Comparison of ENCODE assay signal across 25 mouse cellular contexts in the genomic region with DNA sequence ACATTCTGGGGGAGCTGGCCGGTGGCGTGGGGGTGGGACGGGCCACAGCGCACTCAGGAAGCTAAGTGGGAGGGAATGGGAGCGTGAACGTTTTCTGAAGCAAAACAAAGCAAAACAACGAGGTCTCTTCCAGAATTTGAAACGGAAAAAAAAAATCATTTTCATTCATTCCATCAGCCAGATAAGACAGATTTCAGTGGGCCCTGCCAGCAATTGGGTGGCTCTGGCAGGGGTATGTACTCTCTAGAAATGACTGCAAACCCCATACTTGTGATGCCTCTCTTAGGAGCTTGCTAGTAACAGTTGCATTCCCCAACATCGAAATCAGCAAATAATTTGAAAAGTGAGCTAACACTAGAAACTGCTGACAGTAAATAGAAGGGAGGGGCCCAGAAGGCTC.
DNase-seq lines count a peak whose midpoint lies in the region; ATAC-seq lines count a peak whose summit lies in the region.
"Had no signal": no experiment of that assay in that cellular context is flagged by ENCODE, and none has a peak within 500 bp of the region (broad histone marks: within the 10 kb centered on the region; RNA-seq: fewer than 3 reads in every experiment).

No protein-coding gene starts in this region.

- H3K36me3 ChIP-seq in forebrain, embryonic 13.5 days (ENCODE audit: poor library complexity, severe bottlenecking) = peaks cover 54% of the 10 kb centered on the region
- peaks cover 88% of the 10 kb centered on the region for H3K36me3 ChIP-seq in forebrain, embryonic 10.5 days (replicated peaks)
- peaks cover 37% of the 10 kb centered on the region for H3K36me3 ChIP-seq in hindbrain, embryonic 12.5 days
- H3K36me3 ChIP-seq in hindbrain, embryonic 10.5 days = peaks cover 90% of the 10 kb centered on the region
- 0 out of 2 replicates have a peak, but pooled peaks cover 4% of the 10 kb centered on the region for H3K36me3 ChIP-seq in lung, embryonic 16.5 days (ENCODE audit: control insufficient read depth, insufficient read depth, low read length)
- no peaks in the 10 kb centered on the region for H3K36me3 ChIP-seq in forebrain, embryonic 15.5 days
- H3K36me3 ChIP-seq: stomach, embryonic 15.5 days had no signal

- H3K9ac ChIP-seq in forebrain, embryonic 13.5 days = no peak overlapping the region
- H3K9ac ChIP-seq in hindbrain, embryonic 12.5 days = no peak overlapping the region
- no peak overlapping the region for H3K9ac ChIP-seq in lung, embryonic 16.5 days (ENCODE audit: low read length)
- H3K9ac ChIP-seq in forebrain, embryonic 15.5 days (replicated peaks) = no peak overlapping the region
- H3K9ac ChIP-seq: embryonic facial prominence, embryonic 13.5 days; liver, embryonic 13.5 days; lung, embryonic 14.5 days; stomach, embryonic 15.5 days had no signal

- H3K9me3 ChIP-seq in forebrain, embryonic 13.5 days (replicated peaks) = no peaks in the 10 kb centered on the region
- no peaks in the 10 kb centered on the region for H3K9me3 ChIP-seq in forebrain, embryonic 10.5 days
- no peaks in the 10 kb centered on the region for H3K9me3 ChIP-seq in hindbrain, embryonic 12.5 days (replicated peaks)
- no peaks in the 10 kb centered on the region for H3K9me3 ChIP-seq in hindbrain, embryonic 10.5 days
- H3K9me3 ChIP-seq in lung, embryonic 16.5 days (ENCODE audit: control insufficient read depth, low read length) = no peaks in the 10 kb centered on the region
- H3K9me3 ChIP-seq in forebrain, embryonic 15.5 days = no peaks in the 10 kb centered on the region
- H3K9me3 ChIP-seq: embryonic facial prominence, embryonic 13.5 days; liver, embryonic 13.5 days; megakaryocyte, embryonic 14.5 days; stomach, embryonic 15.5 days had no signal

- H3K4me3 ChIP-seq in forebrain, embryonic 13.5 days = no peak overlapping the region
- H3K4me3 ChIP-seq in forebrain, embryonic 10.5 days = no peak overlapping the region
- no peak overlapping the region for H3K4me3 ChIP-seq in hindbrain, embryonic 12.5 days
- no peak overlapping the region for H3K4me3 ChIP-seq in hindbrain, embryonic 10.5 days
- no peak overlapping the region for H3K4me3 ChIP-seq in lung, embryonic 16.5 days (ENCODE audit: low read length)
- H3K4me3 ChIP-seq in forebrain, embryonic 15.5 days = no peak overlapping the region
- H3K4me3 ChIP-seq: embryonic facial prominence, embryonic 13.5 days; erythroblast, embryonic 14.5 days; left cerebral cortex, adult 2 months; liver, embryonic 13.5 days; megakaryocyte, embryonic 14.5 days; stomach, embryonic 15.5 days had no signal

- ATAC-seq in forebrain, embryonic 13.5 days = no peak
- ATAC-seq in hindbrain, embryonic 12.5 days (ENCODE audit: low FRiP score) = no peak
- ATAC-seq in lung, embryonic 16.5 days (ENCODE audit: low read depth) = 0 out of 2 replicates have a peak, but pooled peaks have one; percentile 7
- no peak for ATAC-seq in forebrain, embryonic 15.5 days (replicated peaks)
- ATAC-seq: intestine, postnatal 0 days had no signal

- no peaks in the 10 kb centered on the region for H3K27me3 ChIP-seq in forebrain, embryonic 13.5 days
- H3K27me3 ChIP-seq in forebrain, embryonic 10.5 days (ENCODE audit: poor library complexity, severe bottlenecking) = no peaks in the 10 kb centered on the region
- H3K27me3 ChIP-seq in hindbrain, embryonic 12.5 days = no peaks in the 10 kb centered on the region
- H3K27me3 ChIP-seq in hindbrain, embryonic 10.5 days (ENCODE audit: insufficient read depth, poor library complexity, severe bottlenecking) = no peaks in the 10 kb centered on the region
- H3K27me3 ChIP-seq in lung, embryonic 16.5 days (ENCODE audit: control insufficient read depth, insufficient read depth, low read depth, low read length) = no peaks in the 10 kb centered on the region
- no peaks in the 10 kb centered on the region for H3K27me3 ChIP-seq in forebrain, embryonic 15.5 days
- H3K27me3 ChIP-seq: embryonic facial prominence, embryonic 13.5 days; liver, embryonic 13.5 days; megakaryocyte, embryonic 14.5 days; stomach, embryonic 15.5 days had no signal

- peak overlapping the region; percentile 22; the same call in 1 of the 2 replicates for H3K27ac ChIP-seq in forebrain, embryonic 13.5 days
- H3K27ac ChIP-seq in forebrain, embryonic 10.5 days = no peak overlapping the region
- 0 out of 2 replicates have a peak overlapping the region, but pooled peaks have one; percentile 31 for H3K27ac ChIP-seq in hindbrain, embryonic 12.5 days
- no peak overlapping the region for H3K27ac ChIP-seq in hindbrain, embryonic 10.5 days
- no peak overlapping the region for H3K27ac ChIP-seq in lung, embryonic 16.5 days (ENCODE audit: low read length)
- H3K27ac ChIP-seq in forebrain, embryonic 15.5 days (replicated peaks) = 0 out of 2 replicates have a peak overlapping the region, but pooled peaks have one; percentile 23
- H3K27ac ChIP-seq: embryonic facial prominence, embryonic 13.5 days; left cerebral cortex, adult 2 months; liver, embryonic 13.5 days; stomach, embryonic 15.5 days had no signal

- peaks cover 42% of the 10 kb centered on the region for H3K4me1 ChIP-seq in forebrain, embryonic 13.5 days
- peaks cover 38% of the 10 kb centered on the region for H3K4me1 ChIP-seq in forebrain, embryonic 10.5 days
- H3K4me1 ChIP-seq in hindbrain, embryonic 12.5 days = peaks cover 46% of the 10 kb centered on the region
- peaks cover 59% of the 10 kb centered on the region for H3K4me1 ChIP-seq in hindbrain, embryonic 10.5 days (replicated peaks)
- H3K4me1 ChIP-seq in lung, embryonic 16.5 days (replicated peaks; ENCODE audit: control insufficient read depth, insufficient read depth, low read length) = peaks cover 11% of the 10 kb centered on the region
- peaks cover 23% of the 10 kb centered on the region for H3K4me1 ChIP-seq in forebrain, embryonic 15.5 days
- H3K4me1 ChIP-seq: embryonic facial prominence, embryonic 13.5 days; stomach, embryonic 15.5 days had no signal

- 83% methylated on average over 9 of the region's 9 CpGs for WGBS in forebrain, embryonic 13.5 days
- WGBS in forebrain, embryonic 10.5 days = 94% methylated on average over 9 of the region's 9 CpGs
- WGBS in hindbrain, embryonic 12.5 days = 88% methylated on average over 9 of the region's 9 CpGs
- 84% methylated on average over 9 of the region's 9 CpGs for WGBS in hindbrain, embryonic 10.5 days
- 54% methylated on average over 9 of the region's 9 CpGs for WGBS in lung, embryonic 16.5 days
- 59% methylated on average over 9 of the region's 9 CpGs for WGBS in forebrain, embryonic 15.5 days

- DNase-seq in forebrain, embryonic 10.5 days (ENCODE audit: extremely low spot score, low spot score) = no peak
- no peak for DNase-seq in hindbrain, embryonic 10.5 days (ENCODE audit: low spot score)
- DNase-seq in lung, adult 18-20 months = no peak
- no peak for DNase-seq in spleen, postnatal 4 days (ENCODE audit: low spot score in 2 of 2)
- DNase-seq: adrenal gland, postnatal 14 days; cerebellum, adult 8-10 months; cerebellum, postnatal 36 days; embryo, embryonic 11 days; gastrocnemius, postnatal 10 days; kidney, postnatal 25 days; liver, embryonic 13.5 days; lung, embryonic 14.5 days; lung, postnatal 36 days; right cerebral cortex, postnatal 4 days; thymus, postnatal 25 days had no signal

- H3K4me2 ChIP-seq in forebrain, embryonic 13.5 days = no peak overlapping the region
- no peak overlapping the region for H3K4me2 ChIP-seq in hindbrain, embryonic 12.5 days (replicated peaks)
- H3K4me2 ChIP-seq in lung, embryonic 16.5 days (ENCODE audit: low read depth, low read length) = no peak overlapping the region
- no peak overlapping the region for H3K4me2 ChIP-seq in forebrain, embryonic 15.5 days (replicated peaks)
- H3K4me2 ChIP-seq: embryonic facial prominence, embryonic 13.5 days; liver, embryonic 13.5 days; lung, embryonic 14.5 days; stomach, embryonic 15.5 days had no signal

Comparison
In these comparisons a context has a peak if more than half of its experiments do, and no peak if none do; other contexts are left out.
1. H3K27ac ChIP-seq: peak in forebrain, embryonic 13.5 days (single experiment), hindbrain, embryonic 12.5 days (single experiment) and forebrain, embryonic 15.5 days (single experiment); none in forebrain, embryonic 10.5 days (single experiment), hindbrain, embryonic 10.5 days (single experiment) and lung, embryonic 16.5 days (single experiment).